Mouse (Mus musculus): ENCODE measurements around the gene Hcfc1.

DNA sequence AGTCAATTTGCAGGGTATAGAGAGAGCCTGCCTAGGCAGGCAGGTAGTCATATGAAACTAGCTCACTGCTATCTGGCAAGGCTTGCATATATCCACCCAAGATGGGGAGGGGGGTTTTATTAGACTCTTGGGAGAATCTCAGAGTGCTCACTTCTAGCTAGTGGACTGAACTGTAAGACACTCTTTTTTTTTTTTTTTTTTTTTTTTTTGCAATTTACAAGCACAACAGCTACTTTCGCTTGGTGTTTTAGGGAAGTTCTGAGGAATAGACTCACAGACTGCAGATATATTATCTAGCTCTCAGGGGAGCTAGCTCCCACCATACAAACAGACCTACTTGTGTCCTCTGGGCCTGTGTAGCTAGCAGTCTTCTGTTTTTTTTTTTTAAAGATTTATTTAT, 48.4 kb upstream of the Hcfc1 start:
- TF ChIP-seq CTCF (conservative IDR thresholded peaks at IDR 0.05; ENCODE audit: insufficient read depth, insufficient read length, low read depth, low read length): no peak
- no peak for TF ChIP-seq POLR2A (IDR thresholded peaks at IDR 0.05; ENCODE audit: low read depth, low read length)
